Mouse (Mus musculus): ENCODE data around the gene Rnf216. TPM values are rescaled to one million over a fixed set of nuclear protein-coding genes. Genes with fewer than 3 reads are reported as not detected.
A peak's percentile ranks its signal among the peaks of the same experiment; 100 is the strongest.

Gene Rnf216
- polyA plus RNA-seq, 1 experiment, result 12.2 TPM

DNA sequence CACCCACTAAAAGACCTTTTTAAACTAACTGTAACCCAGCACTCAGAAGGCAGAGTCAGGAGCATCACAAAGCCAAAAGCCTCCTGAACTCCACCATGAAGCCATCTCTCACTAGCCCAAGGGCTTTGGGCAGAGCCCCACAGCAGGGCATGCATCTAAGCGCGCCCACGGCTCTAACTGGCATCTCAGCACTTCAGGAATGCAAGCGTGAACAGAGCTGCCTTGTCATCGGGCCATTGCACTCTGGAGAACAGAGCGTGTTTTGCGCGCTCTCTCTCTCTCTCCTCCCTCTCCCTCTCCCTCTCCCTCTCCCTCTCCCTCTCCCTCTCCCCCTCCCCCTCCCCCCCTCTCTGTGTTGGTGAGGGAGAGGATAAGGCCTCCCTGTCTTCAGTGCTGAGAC lies 129.6 kb downstream of the Rnf216 start:
- Histone ChIP-seq H3K79me2 (ENCODE audit: control insufficient read depth, insufficient read depth) (no peaks in the 10 kb centered on the region), H3K4me3 (ENCODE audit: insufficient read depth, poor library complexity, severe bottlenecking) (no peak overlapping the region), H3K79me3 (ENCODE audit: low read depth) (no peaks in the 10 kb centered on the region), H3K36me3 (ENCODE audit: control insufficient read depth, insufficient read depth) (no peaks in the 10 kb centered on the region), H3ac (ENCODE audit: control insufficient read depth, insufficient read length, low read depth) (no peak overlapping the region), H3K27me3 (ENCODE audit: control insufficient read depth, insufficient read depth, insufficient read length) (no peaks in the 10 kb centered on the region)
- TF ChIP-seq CTCF (IDR thresholded peaks at IDR 0.05; ENCODE audit: control insufficient read depth, insufficient read depth, insufficient read length), result no peak
- TF ChIP-seq USF1 (IDR thresholded peaks at IDR 0.05; ENCODE audit: low read depth), result no peak
- no peak for TF ChIP-seq MYOG (IDR thresholded peaks at IDR 0.05; ENCODE audit: control insufficient read depth, extremely low read depth, insufficient read length)
- TF ChIP-seq CEBPB (IDR thresholded peaks at IDR 0.05; ENCODE audit: low read depth), result no peak
- no peak for TF ChIP-seq MAX (IDR thresholded peaks at IDR 0.05)
- no peak for TF ChIP-seq FOSL1 (IDR thresholded peaks at IDR 0.05; ENCODE audit: insufficient read depth, low read length, poor library complexity, severe bottlenecking)
- TF ChIP-seq MYOD1 (IDR thresholded peaks at IDR 0.05; ENCODE audit: control insufficient read depth, insufficient read length, low read depth), result no peak

DNA sequence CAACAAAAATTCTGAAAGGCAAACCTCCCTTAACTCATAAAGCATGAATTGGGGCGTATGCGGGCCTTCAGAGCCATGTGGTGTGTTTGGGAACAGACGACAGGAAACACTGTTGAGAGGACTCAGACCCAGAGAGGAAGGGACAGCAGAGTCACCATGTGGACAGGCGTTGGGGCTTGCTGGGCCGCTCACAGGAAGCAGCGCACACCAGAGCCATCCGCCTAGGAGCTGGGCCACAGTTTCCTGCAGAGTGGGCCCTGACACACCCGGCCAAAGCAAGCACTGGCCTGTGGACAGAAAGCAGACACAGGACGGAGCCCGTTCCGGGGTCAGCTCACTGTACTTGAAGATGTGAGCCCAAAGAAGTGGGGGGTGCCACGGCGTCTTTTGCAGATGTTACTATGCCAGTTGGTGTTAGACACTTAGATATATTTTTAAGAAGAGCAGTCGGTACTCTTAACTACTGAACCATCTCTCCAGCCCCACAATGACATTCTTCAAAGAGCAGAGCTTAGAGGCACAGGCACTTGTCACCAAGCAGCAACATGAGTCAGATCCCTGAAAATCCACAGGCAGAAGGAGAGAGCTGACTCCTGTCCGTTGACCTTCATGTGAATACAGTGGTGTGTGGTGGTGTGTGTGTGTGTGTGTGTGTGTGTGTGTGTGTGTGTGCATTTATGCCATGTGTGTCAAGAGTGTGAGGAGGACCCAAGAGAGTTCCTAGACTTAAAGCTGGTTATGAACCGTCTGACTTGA lies 130.6 kb downstream of the Rnf216 start:
- Histone ChIP-seq H3K4me3 (ENCODE audit: insufficient read depth, poor library complexity, severe bottlenecking) (no peak overlapping the region), H3K79me2 (ENCODE audit: control insufficient read depth, insufficient read depth) (no peaks in the 10 kb centered on the region), H3K36me3 (ENCODE audit: control insufficient read depth, insufficient read depth) (no peaks in the 10 kb centered on the region), H3ac (ENCODE audit: control insufficient read depth, insufficient read length, low read depth) (no peak overlapping the region), H3K79me3 (ENCODE audit: low read depth) (no peaks in the 10 kb centered on the region), H3K27me3 (ENCODE audit: control insufficient read depth, insufficient read depth, insufficient read length) (no peaks in the 10 kb centered on the region)
- TF ChIP-seq FOSL1 (IDR thresholded peaks at IDR 0.05; ENCODE audit: insufficient read depth, low read length, poor library complexity, severe bottlenecking) (no peak), CEBPB (IDR thresholded peaks at IDR 0.05; ENCODE audit: low read depth) (no peak), MYOG (IDR thresholded peaks at IDR 0.05; ENCODE audit: control insufficient read depth, extremely low read depth, insufficient read length) (no peak), USF1 (IDR thresholded peaks at IDR 0.05; ENCODE audit: low read depth) (no peak), CTCF (IDR thresholded peaks at IDR 0.05; ENCODE audit: control insufficient read depth, insufficient read depth, insufficient read length) (no peak), MYOD1 (IDR thresholded peaks at IDR 0.05; ENCODE audit: control insufficient read depth, insufficient read length, low read depth) (no peak), MAX (IDR thresholded peaks at IDR 0.05) (no peak)

DNA sequence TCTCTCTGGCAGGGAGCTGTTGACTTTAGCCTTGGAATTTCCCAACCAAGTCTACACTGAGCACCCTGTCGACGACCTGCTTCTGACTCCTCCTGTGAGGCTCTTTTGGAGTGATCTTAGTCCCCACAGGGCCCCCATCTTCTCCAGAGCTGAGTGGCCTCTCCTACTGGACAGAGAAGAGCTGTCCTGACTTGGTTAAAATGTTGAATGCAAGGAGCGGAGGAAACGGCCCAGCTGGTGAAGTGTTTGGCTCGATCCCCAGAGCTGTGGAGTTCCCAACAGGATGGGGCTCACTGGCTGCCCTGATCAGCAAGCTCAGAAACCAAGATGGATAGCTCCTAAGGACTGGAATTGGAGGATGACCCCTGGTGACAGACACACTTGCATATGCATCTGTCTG lies 136.3 kb downstream of the Rnf216 start:
- Histone ChIP-seq H3K36me3 (ENCODE audit: control insufficient read depth, insufficient read depth) (peaks cover 27% of the 10 kb centered on the region), H3ac (ENCODE audit: control insufficient read depth, insufficient read length, low read depth) (no peak overlapping the region), H3K79me2 (ENCODE audit: control insufficient read depth, insufficient read depth) (peaks cover 5% of the 10 kb centered on the region), H3K27me3 (ENCODE audit: control insufficient read depth, insufficient read depth, insufficient read length) (no peaks in the 10 kb centered on the region), H3K79me3 (ENCODE audit: low read depth) (no peaks in the 10 kb centered on the region), H3K4me3 (ENCODE audit: insufficient read depth, poor library complexity, severe bottlenecking) (no peak overlapping the region)
- TF ChIP-seq FOSL1 (IDR thresholded peaks at IDR 0.05; ENCODE audit: insufficient read depth, low read length, poor library complexity, severe bottlenecking) (no peak), USF1 (IDR thresholded peaks at IDR 0.05; ENCODE audit: low read depth) (no peak)

DNA sequence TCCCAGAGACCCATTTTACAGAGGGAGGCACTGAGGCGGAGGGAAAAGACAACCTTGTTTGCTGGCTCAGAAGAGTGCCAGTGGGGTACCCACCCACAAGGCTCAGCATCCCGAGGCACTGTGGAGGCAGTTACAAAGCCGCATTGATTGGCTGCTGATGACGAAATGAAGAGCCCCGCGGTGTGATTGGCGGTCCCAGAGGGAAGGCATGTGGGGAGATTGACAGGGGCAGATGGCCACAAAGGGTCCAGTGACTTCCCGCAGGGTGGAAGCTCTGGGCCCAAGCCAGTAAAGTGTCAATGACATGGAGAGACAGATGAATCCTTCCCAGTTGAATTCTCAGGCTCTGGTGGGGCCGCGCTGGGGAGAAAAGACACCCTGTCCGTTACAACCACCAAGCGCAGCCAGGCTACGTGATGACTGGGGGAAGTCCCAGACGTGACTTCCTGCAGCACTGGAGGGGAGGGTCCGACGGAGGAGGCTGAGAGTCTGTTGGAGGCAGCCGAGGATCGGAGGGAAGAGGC lies 138.1 kb downstream of the Rnf216 start:
- Histone ChIP-seq H3K27me3 (ENCODE audit: control insufficient read depth, insufficient read depth, insufficient read length) (no peaks in the 10 kb centered on the region), H3ac (ENCODE audit: control insufficient read depth, insufficient read length, low read depth) (peak overlapping the region; percentile 25), H3K79me3 (ENCODE audit: low read depth) (peaks cover 6% of the 10 kb centered on the region), H3K36me3 (ENCODE audit: control insufficient read depth, insufficient read depth) (peaks cover 45% of the 10 kb centered on the region), H3K79me2 (ENCODE audit: control insufficient read depth, insufficient read depth) (peaks cover 24% of the 10 kb centered on the region), H3K4me3 (ENCODE audit: insufficient read depth, poor library complexity, severe bottlenecking) (no peak overlapping the region)
- no peak for TF ChIP-seq CTCF (IDR thresholded peaks at IDR 0.05; ENCODE audit: control insufficient read depth, insufficient read depth, insufficient read length)
- peak; percentile 38 for TF ChIP-seq CEBPB (IDR thresholded peaks at IDR 0.05; ENCODE audit: low read depth)
- peak; percentile 98 for TF ChIP-seq MYOD1 (IDR thresholded peaks at IDR 0.05; ENCODE audit: control insufficient read depth, insufficient read length, low read depth)

DNA sequence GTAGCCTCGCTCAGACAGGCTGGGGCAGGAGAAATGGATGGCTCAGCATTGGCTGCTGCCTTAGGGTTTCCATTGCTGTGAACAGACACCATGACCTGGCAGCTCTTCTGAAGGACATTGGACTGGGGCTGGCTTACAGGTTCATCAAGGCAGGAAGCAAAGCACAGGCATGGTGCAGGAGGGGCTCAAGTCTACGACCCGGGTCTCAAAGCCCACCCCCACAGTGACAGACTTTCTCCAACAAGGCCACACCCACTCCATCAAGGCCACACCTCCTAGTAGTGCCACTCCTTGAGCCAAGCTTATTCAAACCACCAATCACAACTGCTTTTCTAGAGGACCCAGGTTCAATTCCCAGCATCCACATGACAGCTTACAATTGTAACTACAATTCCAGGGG lies 138.8 kb downstream of the Rnf216 start:
- H3K79me2 ChIP-seq (ENCODE audit: control insufficient read depth, insufficient read depth), result peaks cover 31% of the 10 kb centered on the region
- no peak overlapping the region for H3K4me3 ChIP-seq (ENCODE audit: insufficient read depth, poor library complexity, severe bottlenecking)
- H3ac ChIP-seq (ENCODE audit: control insufficient read depth, insufficient read length, low read depth), result no peak overlapping the region
- peaks cover 13% of the 10 kb centered on the region for H3K79me3 ChIP-seq (ENCODE audit: low read depth)
- no peaks in the 10 kb centered on the region for H3K27me3 ChIP-seq (ENCODE audit: control insufficient read depth, insufficient read depth, insufficient read length)
- no peak for TF ChIP-seq MAX (IDR thresholded peaks at IDR 0.05)
- H3K36me3 ChIP-seq (ENCODE audit: control insufficient read depth, insufficient read depth), result peaks cover 52% of the 10 kb centered on the region

DNA sequence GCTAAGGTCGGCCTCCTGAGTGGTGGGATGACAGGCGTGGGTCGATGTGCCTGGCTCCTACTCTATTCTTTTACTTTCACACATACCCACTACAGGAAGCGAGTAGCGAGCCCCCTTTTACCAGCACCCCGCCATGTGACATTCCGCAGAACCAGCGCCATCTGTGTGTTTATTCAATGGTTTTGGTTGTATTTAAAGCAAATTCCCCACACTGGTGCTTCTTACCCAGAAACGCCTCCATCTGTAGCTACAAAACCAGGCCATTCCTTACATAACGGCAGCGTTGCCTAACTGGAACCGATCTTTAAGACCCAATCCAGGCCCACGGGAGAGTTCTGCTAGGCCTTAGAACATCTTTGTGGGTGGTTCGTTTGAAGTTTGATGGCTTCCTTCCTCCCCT lies 144.4 kb downstream of the Rnf216 start:
- H3ac ChIP-seq (ENCODE audit: control insufficient read depth, insufficient read length, low read depth), result no peak overlapping the region
- peaks cover 91% of the 10 kb centered on the region for H3K36me3 ChIP-seq (ENCODE audit: control insufficient read depth, insufficient read depth)
- peaks cover 65% of the 10 kb centered on the region for H3K79me3 ChIP-seq (ENCODE audit: low read depth)
- no peak overlapping the region for H3K4me3 ChIP-seq (ENCODE audit: insufficient read depth, poor library complexity, severe bottlenecking)
- TF ChIP-seq USF1 (IDR thresholded peaks at IDR 0.05; ENCODE audit: low read depth) (no peak), CTCF (IDR thresholded peaks at IDR 0.05; ENCODE audit: control insufficient read depth, insufficient read depth, insufficient read length) (no peak), MYOD1 (IDR thresholded peaks at IDR 0.05; ENCODE audit: control insufficient read depth, insufficient read length, low read depth) (no peak), CEBPB (IDR thresholded peaks at IDR 0.05; ENCODE audit: low read depth) (no peak), FOSL1 (IDR thresholded peaks at IDR 0.05; ENCODE audit: insufficient read depth, low read length, poor library complexity, severe bottlenecking) (no peak), MAX (IDR thresholded peaks at IDR 0.05) (no peak), MYOG (IDR thresholded peaks at IDR 0.05; ENCODE audit: control insufficient read depth, extremely low read depth, insufficient read length) (no peak)
- H3K79me2 ChIP-seq (ENCODE audit: control insufficient read depth, insufficient read depth), result peaks cover 86% of the 10 kb centered on the region
- no peaks in the 10 kb centered on the region for H3K27me3 ChIP-seq (ENCODE audit: control insufficient read depth, insufficient read depth, insufficient read length)

Data from C2C12 (cell line).